Mouse (Mus musculus) hindbrain, embryonic 13.5 days (tissue): Measurements from ENCODE around the gene Timm9. TPM values are rescaled to one million over a fixed set of nuclear protein-coding genes. Genes with fewer than 3 reads are reported as not detected.

ENCODE experiments used
- ATAC-seq: fragments of 200-750 bp; cut with Nextera tagmentation; 2 replicates; pipeline ENCODE4 v1.8.0; 2017; ENCODE audit warnings: moderate TSS enrichment; ENCODE audit not compliant: low FRiP score
- H3K27ac ChIP-seq: fragments of 300-500 bp; sonication (generic); 2 replicates; pipeline ENCODE4 v1.5.1; 2015; ENCODE audit warnings: inconsistent platforms, mild to moderate bottlenecking, moderate library complexity
- H3K27me3 ChIP-seq: fragments of 300-500 bp; sonication (generic); 2 replicates; pipeline ENCODE4 v1.6.1; 2015; ENCODE audit warnings: mild to moderate bottlenecking, inconsistent platforms
- H3K36me3 ChIP-seq: fragments of 300-500 bp; sonication (generic); 2 replicates; pipeline ENCODE4 v1.6.1; 2015; ENCODE audit warnings: mild to moderate bottlenecking, inconsistent platforms
- H3K4me1 ChIP-seq: fragments of 300-500 bp; sonication (generic); replicated peaks from 2 replicates; pipeline ENCODE4 v1.6.1; 2015; ENCODE audit warnings: inconsistent platforms
- H3K4me2 ChIP-seq: fragments of 300-500 bp; sonication (generic); 2 replicates; pipeline ENCODE4 v1.6.1; 2015; ENCODE audit warnings: inconsistent platforms, mild to moderate bottlenecking, moderate library complexity
- H3K4me3 ChIP-seq: fragments of 300-500 bp; sonication (generic); 2 replicates; pipeline ENCODE4 v1.5.1; 2015; ENCODE audit warnings: mild to moderate bottlenecking, inconsistent platforms
- H3K9ac ChIP-seq: fragments of 300-500 bp; sonication (generic); 2 replicates; pipeline ENCODE4 v1.6.1; 2015; ENCODE audit warnings: mild to moderate bottlenecking, inconsistent platforms
- H3K9me3 ChIP-seq: fragments of 300-500 bp; sonication (generic); 2 replicates; pipeline ENCODE4 v1.6.1; 2016; ENCODE audit warnings: inconsistent platforms
- WGBS: fragments of 180-500 bp; shearing (Covaris S2); methylation state at CpG from one replicate; pipeline ENCODE4 v1.1.7; 2015; 5-methylcytosine and 5-hydroxymethylcytosine counted together
- polyA plus RNA-seq: library from polyadenylated mRNA; unstranded; fragments of >200 nt; fragmentation: Nextera tagmentation; extraction: Ambion mirVana; gene quantifications from 2 replicates; pipeline ENCODE4 v1.2.1, GENCODE M21; 2015

Gene Timm9
- polyA plus RNA-seq, 1 experiment from 2014 or later = 93.2 TPM

- no peak overlapping the region for H3K4me2 ChIP-seq
- 95% methylated on average over 8 of the region's 8 CpGs for WGBS
- H3K27me3 ChIP-seq = no peaks in the 10 kb centered on the region
- no peaks in the 10 kb centered on the region for H3K4me1 ChIP-seq
- ATAC-seq = no peak
- H3K9ac ChIP-seq = no peak overlapping the region
- H3K4me3 ChIP-seq = no peak overlapping the region
- no peaks in the 10 kb centered on the region for H3K9me3 ChIP-seq
- no peak overlapping the region for H3K27ac ChIP-seq
- H3K36me3 ChIP-seq = peaks cover 28% of the 10 kb centered on the region
These were observed 50.2 kb downstream of the Timm9 start for GRCm38 (mm10) chr12:71086331-71086730.

Other genes with a start within 250 kb of the Timm9 start
- 216 TPM in 2 replicates for gene Actr10, start 198.8 kb downstream of the Timm9 start, polyA plus RNA-seq
- 599 and 600 TPM in 2 replicates for gene Psma3, start 162.1 kb downstream of the Timm9 start, polyA plus RNA-seq
- 41.2 and 41.3 TPM in 2 replicates for gene Arid4a, start 120.7 kb downstream of the Timm9 start, polyA plus RNA-seq
- not detected in 2 replicates for gene Tomm20l, start 25.3 kb downstream of the Timm9 start, polyA plus RNA-seq
- 16.3 TPM in 2 replicates for gene 2700049A03Rik, start 164 bp upstream of the Timm9 start, polyA plus RNA-seq
- 32.8 and 38.2 TPM in 2 replicates for gene Dact1, start 173.2 kb upstream of the Timm9 start, polyA plus RNA-seq